Mouse (Mus musculus) cortical plate, adult 2 months (tissue): Measurements from ENCODE around the gene Klf16. TPM values are rescaled to one million over a fixed set of nuclear protein-coding genes. Genes with fewer than 3 reads are reported as not detected.
"Not testable (repeated sequence)": the region's sequence is repeated elsewhere in the genome, so short reads cannot be mapped to it uniquely, and the experiment has no call there.

ENCODE experiments used
- H3K27ac ChIP-seq: fragments of 200-500 bp; 2 replicates; pipeline ENCODE4 v1.5.1; 2012; ENCODE audit warnings: low read length, control low read depth, inconsistent platforms; ENCODE audit not compliant: insufficient read depth
- H3K4me1 ChIP-seq: fragments of 200-500 bp; 2 replicates; pipeline ENCODE4 v1.6.1; 2011; ENCODE audit warnings: low read length; ENCODE audit not compliant: control insufficient read depth, insufficient read depth
- H3K4me3 ChIP-seq: fragments of 200-500 bp; 2 replicates; pipeline ENCODE4 v1.5.1; 2011; ENCODE audit warnings: mild to moderate bottlenecking, low read length, control low read depth; ENCODE audit not compliant: insufficient read depth
- CTCF ChIP-seq: fragments of 200-500 bp; IDR thresholded peaks from 2 replicates; pipeline ENCODE4 v1.5.1; 2011; ENCODE audit warnings: mild to moderate bottlenecking, control low read depth, low read length; ENCODE audit not compliant: insufficient read depth; ENCODE audit errors: extremely low read depth
- POLR2A ChIP-seq: fragments of 200-500 bp; IDR thresholded peaks from 2 replicates; pipeline ENCODE4 v1.6.1; 2011; ENCODE audit warnings: mild to moderate bottlenecking, low read length, control low read depth; ENCODE audit not compliant: insufficient read depth; ENCODE audit errors: extremely low read depth
- polyA plus RNA-seq: library from polyadenylated mRNA; depleted of rRNA; stranded (reverse); fragments of >200 nt; gene quantifications from 2 replicates; pipeline ENCODE4 v1.2.3, GENCODE M21; 2012

The Klf16 gene
- polyA plus RNA-seq, 1 experiment = 36.9 TPM

DNA sequence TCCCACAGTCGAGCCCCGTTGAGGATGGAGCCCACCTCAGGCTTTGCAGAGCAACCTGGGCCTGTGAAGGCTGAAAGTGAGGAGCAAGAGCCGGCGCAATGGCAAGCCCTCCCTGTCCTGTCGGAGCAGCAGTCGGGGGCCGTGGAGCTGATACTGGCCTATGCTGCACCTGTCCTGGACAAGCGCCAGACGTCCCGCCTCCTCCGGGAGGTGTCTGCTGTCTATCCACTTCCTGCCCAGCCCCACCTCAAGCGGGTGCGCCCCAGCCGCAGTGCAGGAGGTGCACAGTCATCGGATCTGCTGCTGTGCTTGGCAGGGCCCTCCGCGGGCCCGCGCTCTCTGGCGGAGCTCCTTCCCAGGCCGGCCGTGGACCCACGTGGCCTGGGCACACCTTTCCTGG, 29.2 kb upstream of the Klf16 start:
- no peak for TF ChIP-seq CTCF
- Histone ChIP-seq H3K27ac (no peak overlapping the region), H3K4me1 (no peaks in the 10 kb centered on the region; the same call in 1 of the 2 replicates), H3K4me3 (no peak overlapping the region)

DNA sequence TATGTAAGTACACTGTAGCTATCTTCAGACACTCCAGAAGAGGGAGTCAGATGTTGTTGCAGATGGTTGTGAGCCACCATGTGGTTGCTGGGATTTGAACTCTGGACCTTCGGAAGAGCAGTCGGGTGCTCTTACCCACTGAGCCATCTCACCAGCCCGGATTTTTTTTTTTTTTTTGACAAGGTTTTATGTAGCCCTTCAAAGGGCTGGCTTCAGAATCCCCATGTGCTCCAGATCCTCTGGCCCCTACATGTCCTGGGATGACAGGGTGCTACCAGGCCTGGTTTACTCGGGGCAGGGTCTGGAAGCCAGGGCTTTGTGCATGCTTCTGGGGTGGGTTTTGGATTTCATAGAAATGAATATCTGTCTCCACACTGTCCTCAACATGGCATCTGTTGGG, 28.6 kb upstream of the Klf16 start, which contains the start of gene Gm49322:
TSS of gene Gm49322 (plus strand) at position 301 of the 400 bp plus-strand sequence.
- H3K4me1 ChIP-seq, H3K27ac ChIP-seq, H3K4me3 ChIP-seq: not testable (repeated sequence)

DNA sequence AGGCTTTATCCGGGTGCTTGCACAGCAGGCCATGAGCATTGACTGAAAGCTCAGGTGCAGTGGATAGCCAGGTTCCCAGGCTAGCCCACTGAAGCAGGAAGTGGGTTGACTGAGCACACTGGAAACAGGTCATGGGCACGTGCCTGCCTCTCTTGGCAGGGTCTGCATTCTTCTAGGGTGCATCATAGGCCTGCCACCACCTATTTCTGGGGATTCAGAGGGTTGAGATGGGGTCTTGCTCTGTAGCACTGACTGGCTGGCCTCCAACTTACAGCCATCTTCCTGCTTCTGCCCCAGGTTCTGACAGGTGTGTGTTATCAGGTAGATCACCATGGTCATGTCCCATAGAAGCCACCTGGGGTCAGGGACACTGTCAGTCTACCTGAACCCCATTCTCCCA, 27.9 kb upstream of the Klf16 start:
- Histone ChIP-seq H3K4me1 (no peaks in the 10 kb centered on the region; the same call in 1 of the 2 replicates), H3K27ac (no peak overlapping the region), H3K4me3 (no peak overlapping the region)
- no peak for TF ChIP-seq POLR2A
- no peak for TF ChIP-seq CTCF

DNA sequence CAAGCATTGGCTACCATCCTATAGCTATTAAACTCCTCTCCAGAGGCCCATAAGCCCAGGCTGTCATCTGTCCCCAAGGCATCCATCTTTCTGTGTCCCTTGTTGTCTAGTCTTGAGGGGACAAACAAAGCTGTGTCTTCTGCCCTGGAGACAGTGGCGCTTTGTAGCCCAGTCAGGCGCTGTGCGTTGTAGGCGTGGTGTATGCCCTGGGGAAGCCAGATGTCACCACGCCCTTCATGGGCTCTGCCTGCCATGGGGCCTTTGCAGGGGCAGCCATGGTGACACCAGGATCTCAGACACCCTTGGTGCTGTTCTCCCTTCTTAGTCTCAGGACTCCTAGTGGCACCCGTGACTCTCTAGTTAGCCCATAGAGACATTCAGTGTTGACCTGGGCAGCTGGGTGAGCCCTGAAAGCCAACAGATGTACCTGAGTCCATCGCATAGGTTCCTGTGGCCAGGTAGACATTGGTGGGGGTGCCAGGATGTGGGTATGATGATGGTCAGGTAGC, 26.9 kb upstream of the Klf16 start:
- Histone ChIP-seq H3K27ac (peak overlapping the region; percentile 56), H3K4me3 (peak overlapping the region; percentile 58; the same call in 1 of the 2 replicates), H3K4me1 (no peaks in the 10 kb centered on the region; the same call in 1 of the 2 replicates)
- TF ChIP-seq POLR2A (no peak), CTCF (no peak)

DNA sequence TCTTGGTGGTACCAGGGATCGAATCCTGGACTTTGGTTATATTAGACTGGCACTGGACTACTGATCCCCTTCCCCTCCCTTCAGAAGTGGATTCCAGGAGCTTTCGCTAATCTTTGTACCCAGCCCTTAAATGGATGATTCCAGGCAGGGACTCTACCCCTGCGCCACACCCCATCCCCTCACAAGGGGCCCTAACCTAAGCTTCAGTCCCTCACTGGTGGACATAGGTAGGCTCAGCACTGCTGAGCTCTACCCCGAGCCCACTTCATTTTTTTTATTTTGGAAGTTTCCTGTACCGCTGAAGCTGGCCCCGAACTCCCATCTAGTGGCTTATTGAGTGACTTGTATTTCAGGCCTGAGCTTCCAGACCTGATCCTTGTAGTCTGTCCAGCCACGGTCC, 26.2 kb upstream of the Klf16 start:
- Histone ChIP-seq H3K4me1 (no peaks in the 10 kb centered on the region; the same call in 1 of the 2 replicates), H3K27ac (peak overlapping the region; percentile 56), H3K4me3 (peak overlapping the region; percentile 58)
- TF ChIP-seq POLR2A (no peak), CTCF (no peak)

DNA sequence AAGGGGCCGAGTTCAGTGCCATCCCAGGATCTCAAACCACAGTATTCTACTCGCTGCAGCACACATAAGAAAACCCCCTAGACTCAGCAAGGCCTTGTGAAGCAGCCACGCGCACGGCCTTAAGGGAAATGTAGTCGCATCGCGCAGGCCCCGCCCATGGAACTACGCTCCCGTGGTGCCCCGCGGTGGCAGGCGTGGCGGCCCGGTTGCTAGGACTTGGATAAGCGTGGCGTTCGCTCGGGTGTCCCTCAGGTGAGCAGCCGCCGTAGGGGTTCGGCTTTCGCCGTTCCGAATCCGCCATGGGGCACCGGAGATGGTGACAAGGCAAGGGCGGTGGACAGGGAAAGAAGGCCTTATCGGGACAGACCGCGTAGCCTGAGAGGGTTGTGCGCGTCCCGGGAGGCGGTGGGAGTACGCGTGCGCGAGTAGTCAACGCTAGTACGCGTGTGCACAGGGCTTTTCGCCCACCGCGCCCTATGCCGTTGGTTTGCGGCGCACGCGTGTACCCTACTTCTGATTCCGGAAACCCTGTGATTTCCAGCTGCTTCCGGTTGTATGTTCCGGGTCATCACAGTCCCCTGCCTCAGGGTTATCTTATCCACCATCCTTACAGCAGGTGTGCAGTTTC, 25.7 kb upstream of the Klf16 start, which contains the start of the genes Scamp4 and Adat3:
TSS of gene Scamp4 (plus strand) at position 175 of the 628 bp plus-strand sequence.
TSS of gene Adat3 (plus strand) at position 183 of the 628 bp plus-strand sequence.
- no peaks in the 10 kb centered on the region; the same call in 1 of the 2 replicates for H3K4me1 ChIP-seq
- TF ChIP-seq CTCF (no peak), POLR2A (peak; percentile 62)
- peak within 1 kb of the TSS; percentile 81 for H3K27ac ChIP-seq
- peak within 1 kb of the TSS; percentile 58 for H3K4me3 ChIP-seq

DNA sequence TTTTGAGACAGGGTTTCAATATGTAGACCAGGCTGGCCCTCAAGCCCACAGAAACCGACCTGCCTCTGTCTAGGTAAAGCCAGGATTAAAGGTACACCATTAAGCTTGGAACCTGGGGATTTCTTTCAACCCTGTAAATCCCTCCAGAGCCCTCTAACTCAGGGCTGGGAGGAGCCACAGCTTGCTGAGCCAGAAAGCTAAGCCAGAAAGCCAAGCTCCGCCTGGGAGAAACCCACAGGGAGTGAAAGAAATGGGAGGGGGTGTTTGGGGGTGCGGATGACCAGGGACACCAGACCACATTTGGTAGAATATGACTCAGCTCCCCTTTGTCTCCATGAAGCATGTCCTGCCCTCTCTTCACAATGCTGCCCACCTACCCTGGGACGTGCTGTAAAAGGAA, 19.2 kb upstream of the Klf16 start:
- no peaks in the 10 kb centered on the region for H3K4me1 ChIP-seq
- no peak overlapping the region for H3K27ac ChIP-seq
- no peak overlapping the region for H3K4me3 ChIP-seq
- TF ChIP-seq CTCF (no peak), POLR2A (no peak)

DNA sequence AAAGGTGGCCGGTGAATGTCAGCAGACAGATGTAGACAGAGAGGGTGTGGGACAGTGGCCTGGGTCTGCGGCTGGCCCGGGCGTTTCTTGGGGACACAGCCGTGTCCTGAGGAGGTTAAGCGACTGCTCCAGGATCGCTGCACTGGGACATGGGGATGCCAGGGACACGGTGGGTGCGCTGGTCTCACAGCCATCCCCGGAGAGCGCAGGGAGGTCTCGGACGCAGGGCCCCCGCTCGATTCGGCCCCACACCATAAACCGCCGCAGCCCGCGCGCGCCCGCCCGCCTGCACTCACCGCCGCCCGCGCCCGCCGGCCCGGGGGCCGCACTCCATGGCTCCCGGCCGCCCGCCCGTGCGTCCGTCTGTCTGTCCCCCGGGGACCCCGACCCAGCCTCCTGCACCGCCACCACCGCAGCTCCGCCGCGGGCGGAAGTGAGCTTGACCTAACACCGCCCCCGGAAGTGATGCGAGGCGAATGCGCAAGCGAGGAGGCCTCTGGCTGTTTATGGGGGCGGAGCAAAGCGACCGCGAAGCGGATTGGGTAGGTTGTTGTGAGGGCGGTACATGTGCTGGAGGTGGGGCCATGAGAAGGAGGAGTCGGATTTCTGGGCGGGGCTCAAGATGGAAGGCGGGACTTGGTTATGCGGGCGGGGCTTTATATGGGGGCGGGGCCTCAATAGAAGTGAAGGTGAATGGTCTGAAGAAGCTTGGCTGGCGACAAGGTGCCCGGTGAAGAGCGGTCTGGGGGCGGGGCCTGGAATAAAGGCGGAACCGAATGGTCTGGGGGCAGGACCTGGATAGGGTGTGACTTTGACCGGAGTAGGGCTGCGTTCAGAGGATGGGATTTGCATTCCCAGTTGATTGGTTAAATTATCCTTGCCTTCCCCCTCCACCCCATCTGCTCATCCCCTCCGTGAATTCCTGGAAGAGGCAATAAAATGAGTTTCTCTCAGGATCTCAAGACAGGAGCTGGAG, 13.0 kb upstream of the Klf16 start, which contains the start of gene Abhd17a:
TSS of gene Abhd17a (minus strand) at position 463 of the 976 bp plus-strand sequence.
- TF ChIP-seq POLR2A (peak; percentile 92), CTCF (no peak)
- Histone ChIP-seq H3K27ac (no peak within 1 kb of the TSS), H3K4me1 (peaks cover 8% of the 10 kb centered on the region), H3K4me3 (peak within 1 kb of the TSS; percentile 78)

DNA sequence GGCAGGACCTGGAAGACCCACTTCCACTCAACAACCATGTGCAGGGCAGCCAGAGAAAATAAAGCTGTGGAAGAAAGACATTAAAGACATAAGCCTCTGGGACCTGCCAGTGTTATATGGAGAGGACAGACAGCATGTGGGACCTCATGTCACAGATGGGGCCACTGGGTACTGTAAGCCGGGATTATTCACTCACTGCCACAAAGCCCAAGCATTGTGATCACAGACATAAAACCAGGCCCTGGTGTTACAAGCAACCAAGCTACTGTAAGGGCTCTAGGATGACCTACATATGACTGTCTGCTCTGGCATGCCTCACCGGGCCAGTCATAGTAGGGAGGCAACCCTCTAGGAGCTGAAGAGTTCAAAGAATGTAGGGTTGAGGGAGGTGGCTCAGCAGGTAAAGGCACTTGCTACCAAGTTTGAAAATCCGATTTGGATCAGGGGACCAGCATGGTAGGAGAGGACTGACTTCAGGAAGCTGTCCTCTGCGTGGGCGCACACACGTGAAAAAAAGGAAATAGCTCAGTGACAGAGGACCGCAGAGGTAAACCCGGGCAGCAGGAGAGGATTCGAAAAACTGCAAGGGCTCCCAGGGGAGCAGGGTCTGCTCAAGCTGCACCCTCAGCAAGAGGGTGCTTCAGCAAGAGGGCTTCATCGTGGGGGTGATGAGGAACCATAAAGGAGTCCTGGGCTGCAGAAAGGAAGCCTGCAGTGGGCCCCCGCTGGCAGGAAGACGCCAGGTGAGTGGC, 12.2 kb upstream of the Klf16 start:
- Histone ChIP-seq H3K4me3 (peak overlapping the region; percentile 78), H3K27ac (no peak overlapping the region), H3K4me1 (peaks cover 8% of the 10 kb centered on the region)
- no peak for TF ChIP-seq POLR2A
- no peak for TF ChIP-seq CTCF

DNA sequence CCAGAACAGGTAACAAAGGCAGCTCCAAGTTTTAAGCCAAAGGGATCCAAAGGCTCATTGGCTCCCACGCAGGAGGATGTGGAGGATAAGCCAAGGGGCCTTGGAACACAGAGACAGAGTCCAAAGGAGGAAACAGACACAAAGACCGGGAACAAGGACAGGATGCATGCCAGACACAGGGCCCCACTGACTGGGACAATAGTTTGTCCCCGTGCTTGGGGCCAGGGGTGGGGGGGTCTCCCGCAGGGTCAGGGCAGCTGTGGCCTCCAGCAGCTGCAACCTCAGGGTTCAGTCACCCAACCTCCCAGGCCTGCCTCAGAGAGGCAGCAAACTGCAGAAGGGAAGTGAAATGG, 10.2 kb upstream of the Klf16 start:
- H3K4me3 ChIP-seq = no peak overlapping the region
- TF ChIP-seq POLR2A (no peak), CTCF (no peak)
- peaks cover 8% of the 10 kb centered on the region for H3K4me1 ChIP-seq
- peak overlapping the region; percentile 63 for H3K27ac ChIP-seq
